Mouse (Mus musculus): ENCODE measurements around the gene Gm49510. TPM values are rescaled to one million over a fixed set of nuclear protein-coding genes. Genes with fewer than 3 reads are reported as not detected.

The Gm49510 gene
- not detected in 2 replicates for total RNA-seq (2023)

DNA sequence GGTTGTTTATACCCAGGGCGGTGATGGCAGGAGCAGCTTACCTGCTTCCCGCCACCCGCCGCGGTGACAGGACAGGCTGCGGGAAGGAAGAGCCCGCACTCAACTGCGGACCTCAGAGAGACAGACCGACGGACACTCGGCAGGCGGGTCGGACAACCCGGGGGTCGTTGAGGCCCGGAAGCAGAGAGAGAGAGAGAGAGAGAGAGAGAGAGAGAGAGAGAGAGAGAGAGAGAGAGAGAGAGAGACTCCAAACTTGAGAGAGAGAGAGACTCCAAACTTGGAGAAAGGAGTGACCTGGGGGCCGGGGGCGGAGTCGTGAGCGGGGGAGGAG lies at the start of gene Gm49510:
Gm49510 (plus strand) TSS at position 259 of the 331 bp plus-strand sequence.

DNA sequence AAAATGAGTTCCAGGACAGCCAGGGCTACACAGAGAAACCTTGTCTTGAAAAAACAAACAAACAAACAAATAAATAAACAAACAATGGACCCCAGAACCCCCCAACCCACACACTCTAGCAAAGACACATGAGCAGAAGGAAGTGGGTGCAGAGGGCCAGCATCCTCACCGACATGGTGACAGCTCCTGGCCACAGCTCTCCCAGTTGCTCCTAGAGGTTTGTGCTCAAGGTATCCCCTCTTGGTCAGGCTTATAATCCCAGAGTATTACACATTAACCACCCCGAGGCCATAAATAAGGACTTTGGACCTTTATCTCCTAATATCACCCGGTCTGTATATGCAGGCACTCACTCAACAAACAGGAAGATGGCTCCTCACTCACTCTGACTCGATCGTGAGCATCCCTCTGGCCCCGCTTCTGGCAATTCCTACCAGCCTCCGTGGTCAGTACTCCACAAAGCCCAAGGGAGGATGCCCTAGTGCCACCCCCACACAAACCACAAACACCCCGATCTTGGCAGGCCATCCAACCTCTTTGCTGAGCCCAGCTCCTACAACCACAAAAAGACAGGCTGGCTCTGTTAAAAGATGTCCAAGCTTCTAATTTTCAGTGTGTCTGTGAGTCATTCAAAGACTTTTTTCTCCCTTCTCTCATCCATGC lies 44.0 kb upstream of the Gm49510 start, which contains the start of gene Lgals2:
Lgals2 (minus strand) TSS at position 227 of the 663 bp plus-strand sequence.

GRCm38 (mm10) chr15:78876991-78877809 lies 22.3 kb upstream of the Gm49510 start, which contains the start of gene Gga1:
Gene Gga1, plus strand, starts transcription at chr15:78877190.

DNA sequence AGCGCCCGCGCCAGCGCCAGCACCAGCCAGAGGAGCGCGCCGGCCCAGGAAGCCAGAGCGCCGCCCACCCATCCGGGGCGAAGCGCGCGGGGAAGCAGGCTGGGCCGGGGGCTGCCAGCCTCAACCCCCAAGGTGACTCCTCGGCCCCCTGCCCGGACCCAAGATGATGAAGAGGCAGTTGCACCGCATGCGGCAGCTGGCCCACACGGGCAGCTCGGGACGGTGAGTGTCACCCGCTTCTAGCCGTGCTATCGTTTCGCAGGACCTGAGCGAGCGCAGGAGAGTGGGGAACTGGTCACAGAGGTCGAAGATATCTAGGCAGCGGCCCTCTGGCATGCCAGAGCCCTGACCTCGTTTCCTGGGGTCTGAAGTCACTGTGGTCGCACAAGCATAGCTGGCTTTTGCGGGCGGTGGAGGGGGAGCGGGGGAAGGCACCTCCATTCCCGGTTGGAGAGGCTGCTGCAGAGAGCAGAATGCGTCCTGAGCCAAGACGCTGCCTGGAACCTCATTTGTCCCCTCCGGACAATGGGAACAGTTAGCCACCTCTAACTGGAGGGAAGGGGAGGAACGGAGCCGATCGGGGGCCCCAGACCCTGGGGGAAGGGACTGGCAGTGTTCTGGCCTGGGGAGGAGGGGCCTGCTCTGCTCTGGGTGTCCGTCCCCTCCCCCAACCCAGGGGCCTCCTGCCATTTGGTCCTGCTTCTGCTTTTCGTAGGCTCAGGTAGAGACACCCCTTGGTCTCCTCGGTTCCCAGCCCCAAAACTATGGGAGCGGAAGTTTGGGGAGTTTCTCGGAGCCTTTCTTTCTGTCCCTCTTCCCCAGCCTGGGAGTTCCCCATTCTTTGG lies 495 bp downstream of the Gm49510 start, which contains the start of gene Sh3bp1:
Sh3bp1 (plus strand) TSS at position 29 of the 845 bp plus-strand sequence.

DNA sequence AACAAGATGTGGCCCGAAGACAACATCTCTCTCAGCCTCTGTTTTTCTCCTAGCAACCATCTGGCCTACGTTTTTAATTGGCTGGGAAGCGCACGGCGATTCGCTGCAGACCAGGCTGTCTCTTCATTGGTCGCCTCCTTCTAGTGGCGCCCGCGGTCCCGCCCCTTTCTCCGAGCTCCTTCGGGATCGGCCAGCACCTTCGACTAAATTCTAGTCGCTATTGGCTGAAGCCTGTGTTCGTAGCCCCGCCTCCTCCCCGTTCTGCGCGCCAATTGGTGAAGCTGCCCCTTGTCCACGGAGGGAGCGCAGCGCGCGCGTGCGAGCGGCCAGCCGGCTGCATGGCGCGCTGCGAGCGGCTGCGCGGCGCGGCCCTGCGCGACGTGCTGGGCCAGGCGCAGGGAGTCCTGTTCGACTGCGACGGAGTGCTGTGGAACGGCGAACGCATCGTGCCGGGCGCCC lies 14.2 kb downstream of the Gm49510 start, which contains the start of gene Pdxp:
Pdxp (plus strand) TSS at position 288 of the 459 bp plus-strand sequence.

GRCm38 (mm10) chr15:78926021-78926919 lies 26.8 kb downstream of the Gm49510 start, which contains the start of gene Lgals1:
Gene Lgals1, plus strand, starts transcription at chr15:78926725.

GRCm38 (mm10) chr15:78934784-78935320 lies 35.4 kb downstream of the Gm49510 start, which contains the start of gene Nol12:
Gene Nol12, plus strand, starts transcription at chr15:78934933.

DNA sequence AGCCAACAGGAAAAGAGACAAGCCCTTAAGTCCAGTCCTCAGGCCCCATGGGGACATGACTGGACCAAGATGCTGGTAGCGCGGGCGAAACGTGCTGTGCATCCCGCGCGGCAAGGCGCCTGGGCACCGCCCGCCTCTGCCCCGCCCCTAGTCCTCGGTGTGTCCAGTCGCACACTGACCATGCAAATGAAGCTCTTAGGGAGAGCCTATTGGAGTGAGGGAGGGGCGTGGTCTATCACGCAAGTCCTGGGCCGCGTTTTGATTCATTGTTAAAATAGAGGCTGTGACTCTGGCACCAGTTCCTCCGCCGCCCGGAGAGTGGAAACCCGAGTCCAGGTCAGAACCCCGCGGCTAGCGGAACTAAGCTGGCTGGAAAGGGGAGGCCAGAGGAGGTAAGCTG lies 48.2 kb downstream of the Gm49510 start, which contains the start of gene Triobp:
Triobp (plus strand) TSS at position 68 of the 400 bp plus-strand sequence.

Other genes starting within 250 kb of the Gm49510 start
- 0.18 and 0.54 TPM in 2 replicates for gene Elfn2, start 180.9 kb upstream of the Gm49510 start, total RNA-seq (2023)
- 9.8 and 11.6 TPM in 2 replicates for gene Mfng, start 126.2 kb upstream of the Gm49510 start, total RNA-seq (2023)
- 38.0 and 51.1 TPM in 2 replicates for gene Card10, start 96.6 kb upstream of the Gm49510 start, total RNA-seq (2023)
- 0.16 TPM in 1 of 2 replicates, not detected in the other for gene Cdc42ep1, start 57.0 kb upstream of the Gm49510 start, total RNA-seq (2023)
- gene Lgals2, start 44.1 kb upstream of the Gm49510 start, total RNA-seq (2023), result not detected in 2 replicates
- gene Gga1, start 22.5 kb upstream of the Gm49510 start, total RNA-seq (2023), result 78.1 and 82.2 TPM in 2 replicates
- gene Sh3bp1, start 101 bp downstream of the Gm49510 start, total RNA-seq (2023), result 79.0 and 84.2 TPM in 2 replicates
- 1.5 and 2.1 TPM in 2 replicates for gene Pdxp, start 14.3 kb downstream of the Gm49510 start, total RNA-seq (2023)
- gene Lgals1, start 27.1 kb downstream of the Gm49510 start, total RNA-seq (2023), result 96.1 and 170 TPM in 2 replicates
- 13.9 and 16.8 TPM in 2 replicates for gene Nol12, start 35.3 kb downstream of the Gm49510 start, total RNA-seq (2023)
- 187 and 211 TPM in 2 replicates for gene Triobp, start 48.1 kb downstream of the Gm49510 start, total RNA-seq (2023)
- 16.5 and 23.8 TPM in 2 replicates for gene H1f0, start 128.8 kb downstream of the Gm49510 start, total RNA-seq (2023)
- gene Galr3, start 142.2 kb downstream of the Gm49510 start, total RNA-seq (2023), result not detected in 2 replicates
- 13.0 and 17.1 TPM in 2 replicates for gene Ankrd54, start 163.2 kb downstream of the Gm49510 start, total RNA-seq (2023)
- gene Eif3l, start 175.5 kb downstream of the Gm49510 start, total RNA-seq (2023), result 51.7 and 52.6 TPM in 2 replicates
- 14.2 and 16.5 TPM in 2 replicates for gene Micall1, start 209.2 kb downstream of the Gm49510 start, total RNA-seq (2023)
- 18.8 and 28.4 TPM in 2 replicates for gene Polr2f, start 241.3 kb downstream of the Gm49510 start, total RNA-seq (2023)
- not detected in 2 replicates for gene 1700088E04Rik, start 241.6 kb downstream of the Gm49510 start, total RNA-seq (2023)